Mouse (Mus musculus) adrenal gland, adult 2 months (tissue): ENCODE data around the gene Olfr1156. TPM values are rescaled to one million over a fixed set of nuclear protein-coding genes. Genes with fewer than 3 reads are reported as not detected.

ENCODE experiments used
- DNase-seq: peaks from one replicate; pipeline ENCODE4 v3.0.0; 2021
- long read RNA-seq: library from polyadenylated mRNA; stranded (forward); transcript quantifications from one replicate; pipeline ENCODE4 v2.0.0, GENCODE M21; 2021
- polyA plus RNA-seq: library from polyadenylated mRNA; depleted of rRNA; stranded (reverse); fragments of >200 nt; gene quantifications from 2 replicates; pipeline ENCODE4 v1.2.3, GENCODE M21; 2012; rRNA removed
- total RNA-seq, 2 experiments: library from RNA; stranded (reverse); gene quantifications; 2 replicates each; pipeline ENCODE4 v1.2.3; 2021

Olfr1156 gene
- not detected for total RNA-seq
- polyA plus RNA-seq = not detected in 2 replicates
- long read RNA-seq = 0 reads

GRCm38 (mm10) chr2:87953000-87953399, at the start of gene Olfr1156:
Gene Olfr1156 (minus strand): TSS chr2:87953100.
- no peak for DNase-seq

- DNase-seq = no peak
These were observed 36.9 kb upstream of the Olfr1156 start, which contains the start of gene Olfr1158 for GRCm38 (mm10) chr2:87989813-87990212. Gene Olfr1158 (plus strand): TSS chr2:87990113.

GRCm38 (mm10) chr2:87974563-87974962, 21.7 kb upstream of the Olfr1156 start, which contains the start of gene Olfr74:
Gene Olfr74 (minus strand): TSS chr2:87974663.
- DNase-seq = no peak

- DNase-seq = no peak
These were observed 15.3 kb upstream of the Olfr1156 start, which contains the start of gene Olfr1157 for GRCm38 (mm10) chr2:87968199-87968598. Gene Olfr1157 (minus strand): TSS chr2:87968299.

GRCm38 (mm10) chr2:87945037-87945436, 7.9 kb downstream of the Olfr1156 start, which contains the start of gene Olfr1155:
Gene Olfr1155 (minus strand): TSS chr2:87945137.
- no peak for DNase-seq

- no peak for DNase-seq
These were observed 47.8 kb downstream of the Olfr1156 start, which contains the start of gene Olfr1154 for GRCm38 (mm10) chr2:87905066-87905465. Gene Olfr1154 (minus strand): TSS chr2:87905166.

Other genes with a start within 250 kb of the Olfr1156 start
- gene Olfr1137, start 239.9 kb downstream of the Olfr1156 start, total RNA-seq = not detected
- not detected in 2 replicates for gene Olfr1137, start 239.9 kb downstream of the Olfr1156 start, polyA plus RNA-seq
- gene Olfr1138, start 213.1 kb downstream of the Olfr1156 start, total RNA-seq = not detected
- not detected in 2 replicates for gene Olfr1138, start 213.1 kb downstream of the Olfr1156 start, polyA plus RNA-seq
- gene Olfr1140, start 209.3 kb downstream of the Olfr1156 start, total RNA-seq = not detected
- gene Olfr1140, start 209.3 kb downstream of the Olfr1156 start, polyA plus RNA-seq = not detected in 2 replicates
- gene Olfr1141, start 199.1 kb downstream of the Olfr1156 start, total RNA-seq = not detected
- gene Olfr1141, start 199.1 kb downstream of the Olfr1156 start, polyA plus RNA-seq = not detected in 2 replicates
- not detected for gene Olfr152, start 173.6 kb downstream of the Olfr1156 start, total RNA-seq
- gene Olfr152, start 173.6 kb downstream of the Olfr1156 start, polyA plus RNA-seq = not detected in 2 replicates
- gene Olfr1143, start 152.5 kb downstream of the Olfr1156 start, total RNA-seq = not detected
- gene Olfr1143, start 152.5 kb downstream of the Olfr1156 start, polyA plus RNA-seq = not detected in 2 replicates
- gene Olfr1145, start 143.3 kb downstream of the Olfr1156 start, total RNA-seq = not detected
- gene Olfr1145, start 143.3 kb downstream of the Olfr1156 start, polyA plus RNA-seq = not detected in 2 replicates
- not detected for gene Olfr1148, start 122.6 kb downstream of the Olfr1156 start, total RNA-seq
- not detected in 2 replicates for gene Olfr1148, start 122.6 kb downstream of the Olfr1156 start, polyA plus RNA-seq
- not detected for gene Olfr1150-ps1, start 109.1 kb downstream of the Olfr1156 start, total RNA-seq
- gene Olfr1150-ps1, start 109.1 kb downstream of the Olfr1156 start, polyA plus RNA-seq = not detected in 2 replicates
- not detected for gene Olfr1151, start 97.2 kb downstream of the Olfr1156 start, total RNA-seq
- gene Olfr1151, start 97.2 kb downstream of the Olfr1156 start, polyA plus RNA-seq = not detected in 2 replicates
- not detected for gene Olfr1152, start 86.6 kb downstream of the Olfr1156 start, total RNA-seq
- gene Olfr1152, start 86.6 kb downstream of the Olfr1156 start, polyA plus RNA-seq = not detected in 2 replicates
- not detected for gene Olfr1153, start 58.1 kb downstream of the Olfr1156 start, total RNA-seq
- not detected in 2 replicates for gene Olfr1153, start 58.1 kb downstream of the Olfr1156 start, polyA plus RNA-seq
- gene Olfr1154, start 47.9 kb downstream of the Olfr1156 start, total RNA-seq = not detected
- gene Olfr1154, start 47.9 kb downstream of the Olfr1156 start, polyA plus RNA-seq = not detected in 2 replicates
- gene Olfr1155, start 8.0 kb downstream of the Olfr1156 start, total RNA-seq = not detected
- gene Olfr1155, start 8.0 kb downstream of the Olfr1156 start, polyA plus RNA-seq = not detected in 2 replicates
- gene Olfr1157, start 15.2 kb upstream of the Olfr1156 start, total RNA-seq = not detected
- gene Olfr1157, start 15.2 kb upstream of the Olfr1156 start, polyA plus RNA-seq = not detected in 2 replicates
- gene Olfr74, start 21.6 kb upstream of the Olfr1156 start, total RNA-seq = not detected
- gene Olfr74, start 21.6 kb upstream of the Olfr1156 start, polyA plus RNA-seq = not detected in 2 replicates
- not detected for gene Olfr1158, start 37.0 kb upstream of the Olfr1156 start, total RNA-seq
- not detected in 2 replicates for gene Olfr1158, start 37.0 kb upstream of the Olfr1156 start, polyA plus RNA-seq
- not detected for gene Olfr1160, start 55.2 kb upstream of the Olfr1156 start, total RNA-seq
- gene Olfr1160, start 55.2 kb upstream of the Olfr1156 start, polyA plus RNA-seq = not detected in 2 replicates
- not detected for gene Olfr1161, start 69.7 kb upstream of the Olfr1156 start, total RNA-seq
- not detected in 2 replicates for gene Olfr1161, start 69.7 kb upstream of the Olfr1156 start, polyA plus RNA-seq
- gene Olfr73, start 84.6 kb upstream of the Olfr1156 start, total RNA-seq = not detected
- gene Olfr73, start 84.6 kb upstream of the Olfr1156 start, polyA plus RNA-seq = not detected in 2 replicates
- not detected for gene Olfr1162, start 98.0 kb upstream of the Olfr1156 start, total RNA-seq
- not detected in 2 replicates for gene Olfr1162, start 98.0 kb upstream of the Olfr1156 start, polyA plus RNA-seq
- gene Olfr1163, start 118.7 kb upstream of the Olfr1156 start, total RNA-seq = not detected
- not detected in 2 replicates for gene Olfr1163, start 118.7 kb upstream of the Olfr1156 start, polyA plus RNA-seq
- gene Olfr1164, start 140.9 kb upstream of the Olfr1156 start, total RNA-seq = not detected
- gene Olfr1164, start 140.9 kb upstream of the Olfr1156 start, polyA plus RNA-seq = not detected in 2 replicates
- not detected for gene Olfr1166, start 175.2 kb upstream of the Olfr1156 start, total RNA-seq
- gene Olfr1166, start 175.2 kb upstream of the Olfr1156 start, polyA plus RNA-seq = not detected in 2 replicates
- gene Olfr1167, start 202.1 kb upstream of the Olfr1156 start, total RNA-seq = not detected
- gene Olfr1167, start 202.1 kb upstream of the Olfr1156 start, polyA plus RNA-seq = not detected in 2 replicates
- gene Olfr1168, start 228.8 kb upstream of the Olfr1156 start, total RNA-seq = not detected
- not detected in 2 replicates for gene Olfr1168, start 228.8 kb upstream of the Olfr1156 start, polyA plus RNA-seq